Mouse (Mus musculus): Measurements from ENCODE around the gene Masp1.

DNA sequence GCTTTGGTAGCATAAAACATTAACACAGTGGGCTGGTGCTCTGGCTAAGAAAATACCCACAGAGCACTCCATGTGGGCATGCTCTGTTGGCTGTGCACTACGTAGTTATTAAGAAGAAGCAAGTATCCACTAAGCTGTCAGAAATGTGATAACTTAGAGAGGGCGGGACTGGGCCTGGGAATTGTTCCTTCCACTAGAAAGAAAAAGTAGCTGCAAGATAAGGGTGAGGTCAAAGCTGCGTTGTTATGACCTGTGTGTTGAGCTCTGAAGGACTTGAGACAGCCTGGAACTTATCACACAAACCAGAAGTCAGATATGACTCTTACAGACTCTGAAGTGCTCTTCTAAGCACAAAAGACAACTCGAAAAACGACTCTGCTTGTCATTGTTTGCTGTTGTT lies 20.1 kb downstream of the Masp1 start:
- TF ChIP-seq CTCF (IDR thresholded peaks at IDR 0.05; ENCODE audit: extremely low read depth, insufficient read depth, insufficient read length, insufficient replicate concordance) (no peak), POLR2A (IDR thresholded peaks at IDR 0.05; ENCODE audit: low read depth, low read length) (no peak)

All from spleen, adult 2 months (tissue).